Mouse (Mus musculus) testis, adult 2 months (tissue): ENCODE measurements around the gene Crnkl1. TPM values are rescaled to one million over a fixed set of nuclear protein-coding genes. Genes with fewer than 3 reads are reported as not detected.
"Not testable (repeated sequence)": the region's sequence is repeated elsewhere in the genome, so short reads cannot be mapped to it uniquely, and the experiment has no call there.

Experiments used
- H3K27ac ChIP-seq: fragments of 200-500 bp; 2 replicates; pipeline ENCODE4 v1.5.1; 2012; ENCODE audit warnings: low read depth, low read length; ENCODE audit not compliant: control insufficient read depth, insufficient read depth
- H3K27me3 ChIP-seq: fragments of 200-500 bp; 2 replicates; pipeline ENCODE4 v1.6.1; 2012; ENCODE audit warnings: mild to moderate bottlenecking, low read length, moderate library complexity; ENCODE audit not compliant: control insufficient read depth, insufficient read depth
- H3K36me3 ChIP-seq: fragments of 200-500 bp; 2 replicates; pipeline ENCODE4 v1.6.1; 2012; ENCODE audit warnings: mild to moderate bottlenecking, low read length; ENCODE audit not compliant: control insufficient read depth, insufficient read depth
- H3K4me1 ChIP-seq: fragments of 200-500 bp; 2 replicates; pipeline ENCODE4 v1.6.1; 2012; ENCODE audit warnings: low read length; ENCODE audit not compliant: control insufficient read depth, insufficient read depth
- H3K4me3 ChIP-seq: fragments of 200-500 bp; 2 replicates; pipeline ENCODE4 v1.5.1; 2012; ENCODE audit warnings: low read depth, mild to moderate bottlenecking, low read length, moderate library complexity, mixed read lengths; ENCODE audit not compliant: control insufficient read depth
- CTCF ChIP-seq: fragments of 200-500 bp; IDR thresholded peaks from 2 replicates; pipeline ENCODE4 v1.5.1; 2012; ENCODE audit warnings: low read depth, mild to moderate bottlenecking, inconsistent platforms, low read length, moderate library complexity; ENCODE audit not compliant: control insufficient read depth, insufficient read depth, insufficient replicate concordance
- POLR2A ChIP-seq: fragments of 200-500 bp; IDR thresholded peaks from 2 replicates; pipeline ENCODE4 v1.6.1; 2012; ENCODE audit warnings: low read depth, mild to moderate bottlenecking, inconsistent platforms, low read length, moderate library complexity; ENCODE audit not compliant: control insufficient read depth
- polyA plus RNA-seq: library from polyadenylated mRNA; depleted of rRNA; stranded (reverse); fragments of >200 nt; gene quantifications from 2 replicates; pipeline ENCODE4 v1.2.3, GENCODE M21; 2012

Crnkl1 gene
- polyA plus RNA-seq, 1 experiment: 8.3 TPM

GRCm38 (mm10) chr2:145905156-145905555 is 29.7 kb downstream of the Crnkl1 start:
- peaks cover 1% of the 10 kb centered on the region; the same call in 1 of the 2 replicates for H3K36me3 ChIP-seq
- peak overlapping the region; percentile 38 for H3K4me3 ChIP-seq
- no peaks in the 10 kb centered on the region for H3K27me3 ChIP-seq
- peaks cover 3% of the 10 kb centered on the region; the same call in 1 of the 2 replicates for H3K4me1 ChIP-seq
- no peak overlapping the region for H3K27ac ChIP-seq
- TF ChIP-seq POLR2A: no peak
- TF ChIP-seq CTCF: no peak

GRCm38 (mm10) chr2:145903983-145904616 is 30.7 kb downstream of the Crnkl1 start:
- peaks cover 3% of the 10 kb centered on the region; the same call in 1 of the 2 replicates for H3K4me1 ChIP-seq
- TF ChIP-seq CTCF (no peak), POLR2A (no peak)
- peak overlapping the region; percentile 92 for H3K4me3 ChIP-seq
- H3K36me3 ChIP-seq: peaks cover 1% of the 10 kb centered on the region; the same call in 1 of the 2 replicates
- H3K27me3 ChIP-seq: no peaks in the 10 kb centered on the region
- H3K27ac ChIP-seq: peak overlapping the region; percentile 2; the same call in 1 of the 2 replicates

GRCm38 (mm10) chr2:145903061-145903901 is 31.5 kb downstream of the Crnkl1 start:
- H3K36me3 ChIP-seq: no peaks in the 10 kb centered on the region
- TF ChIP-seq POLR2A: peak; percentile 85
- TF ChIP-seq CTCF: peak; percentile 23; the same call in 1 of the 2 replicates
- peaks cover 3% of the 10 kb centered on the region; the same call in 1 of the 2 replicates for H3K4me1 ChIP-seq
- H3K4me3 ChIP-seq: peak overlapping the region; percentile 92
- no peaks in the 10 kb centered on the region for H3K27me3 ChIP-seq
- H3K27ac ChIP-seq: peak overlapping the region; percentile 86

- no peak for TF ChIP-seq CTCF
- no peak for TF ChIP-seq POLR2A
- Histone ChIP-seq H3K4me3 (peak within 1 kb of the TSS; percentile 92), H3K36me3 (no peaks in the 10 kb centered on the region), H3K27ac (peak within 1 kb of the TSS; percentile 86), H3K27me3 (no peaks in the 10 kb centered on the region), H3K4me1 (peaks cover 3% of the 10 kb centered on the region; the same call in 1 of the 2 replicates)
These were observed 33.0 kb downstream of the Crnkl1 start, which contains the start of gene Naa20 for GRCm38 (mm10) chr2:145901861-145902260. Gene Naa20, plus strand, starts transcription at chr2:145902099.

GRCm38 (mm10) chr2:145900318-145900717 is 34.5 kb downstream of the Crnkl1 start:
- H3K4me3 ChIP-seq: peak overlapping the region; percentile 38
- H3K36me3 ChIP-seq, H3K27ac ChIP-seq, H3K27me3 ChIP-seq, H3K4me1 ChIP-seq: not testable (repeated sequence)

- Histone ChIP-seq H3K4me3 (no peak overlapping the region), H3K4me1 (no peaks in the 10 kb centered on the region), H3K27ac (no peak overlapping the region), H3K36me3 (no peaks in the 10 kb centered on the region), H3K27me3 (no peaks in the 10 kb centered on the region)
- TF ChIP-seq POLR2A: no peak
- no peak for TF ChIP-seq CTCF
These were observed 36.7 kb downstream of the Crnkl1 start for GRCm38 (mm10) chr2:145898106-145898505.

GRCm38 (mm10) chr2:145893756-145894155 is 41.1 kb downstream of the Crnkl1 start:
- Histone ChIP-seq H3K27me3 (no peaks in the 10 kb centered on the region), H3K27ac (no peak overlapping the region)

More at GRCm38 (mm10) chr2:145893756-145894155, 41.1 kb downstream of the Crnkl1 start:
- Histone ChIP-seq H3K36me3 (no peaks in the 10 kb centered on the region), H3K4me3 (no peak overlapping the region), H3K4me1 (no peaks in the 10 kb centered on the region)
- TF ChIP-seq POLR2A (no peak), CTCF (no peak)
